Mouse (Mus musculus) ovary, postnatal 36 days (tissue): Measurements from ENCODE around the gene Serpind1.

Experiments used
- DNase-seq: peaks from one replicate; pipeline ENCODE4 v3.0.0; 2022; ENCODE audit warnings: low spot score, mixed read lengths

Serpind1 gene

DNA sequence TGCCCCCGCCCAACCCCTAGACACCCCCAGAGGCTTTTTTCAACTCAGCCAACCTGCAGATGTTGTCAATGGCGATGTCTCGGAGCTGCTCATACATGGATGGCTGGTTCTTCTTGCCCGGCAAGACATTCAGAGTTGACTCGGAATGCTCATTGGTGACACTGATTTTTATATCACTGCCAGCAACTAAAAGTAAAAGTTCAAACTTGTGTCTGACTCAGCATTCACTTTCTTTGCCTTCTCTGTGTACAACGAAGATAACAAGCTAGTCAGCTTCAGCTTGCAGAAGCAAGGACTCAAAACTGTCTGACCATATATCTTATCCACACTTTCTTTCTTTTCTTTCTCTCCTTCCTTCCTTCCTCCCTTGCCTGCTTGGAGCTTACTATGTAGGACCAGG is 24.9 kb downstream of the Serpind1 start:
- DNase-seq: no peak

DNA sequence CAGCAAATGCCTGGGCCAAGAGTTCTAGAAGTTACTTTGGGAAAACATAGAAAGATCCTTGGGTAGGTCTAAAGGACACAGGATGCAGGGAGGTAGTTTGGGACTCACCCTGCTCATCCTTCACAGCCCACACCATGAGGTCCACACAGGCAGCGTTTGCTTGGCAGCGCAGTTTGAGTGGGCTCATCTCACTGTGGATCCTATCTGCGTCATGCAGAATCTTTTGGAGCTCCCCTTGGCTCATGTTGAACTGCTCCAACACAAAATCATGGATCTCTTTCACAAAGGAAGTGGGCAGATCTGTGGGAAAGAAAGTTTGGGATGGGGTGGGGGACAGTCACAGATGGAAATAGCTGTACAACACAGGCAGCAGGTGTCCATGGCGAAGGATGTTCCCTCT is 27.6 kb downstream of the Serpind1 start:
- no peak for DNase-seq

DNA sequence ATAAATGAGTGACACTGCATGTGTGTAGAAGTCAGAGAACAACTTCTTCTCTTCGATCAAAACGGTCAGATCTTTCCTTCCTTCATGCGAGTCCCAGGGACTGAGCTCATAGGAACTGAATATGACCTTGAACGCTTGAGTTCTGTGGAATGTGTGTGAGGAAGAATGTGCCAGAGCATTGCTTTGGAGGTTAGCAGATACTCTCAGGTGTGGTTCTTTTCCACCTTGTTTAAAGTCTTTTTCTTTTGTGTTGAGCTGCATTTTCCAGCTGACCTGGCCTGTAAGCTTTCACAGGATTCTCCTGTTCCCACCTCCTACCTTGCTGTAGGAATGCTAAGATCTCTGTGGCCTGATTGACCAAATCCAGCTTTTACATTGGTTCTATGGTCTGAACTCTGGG is 51.1 kb downstream of the Serpind1 start:
- no peak for DNase-seq

DNA sequence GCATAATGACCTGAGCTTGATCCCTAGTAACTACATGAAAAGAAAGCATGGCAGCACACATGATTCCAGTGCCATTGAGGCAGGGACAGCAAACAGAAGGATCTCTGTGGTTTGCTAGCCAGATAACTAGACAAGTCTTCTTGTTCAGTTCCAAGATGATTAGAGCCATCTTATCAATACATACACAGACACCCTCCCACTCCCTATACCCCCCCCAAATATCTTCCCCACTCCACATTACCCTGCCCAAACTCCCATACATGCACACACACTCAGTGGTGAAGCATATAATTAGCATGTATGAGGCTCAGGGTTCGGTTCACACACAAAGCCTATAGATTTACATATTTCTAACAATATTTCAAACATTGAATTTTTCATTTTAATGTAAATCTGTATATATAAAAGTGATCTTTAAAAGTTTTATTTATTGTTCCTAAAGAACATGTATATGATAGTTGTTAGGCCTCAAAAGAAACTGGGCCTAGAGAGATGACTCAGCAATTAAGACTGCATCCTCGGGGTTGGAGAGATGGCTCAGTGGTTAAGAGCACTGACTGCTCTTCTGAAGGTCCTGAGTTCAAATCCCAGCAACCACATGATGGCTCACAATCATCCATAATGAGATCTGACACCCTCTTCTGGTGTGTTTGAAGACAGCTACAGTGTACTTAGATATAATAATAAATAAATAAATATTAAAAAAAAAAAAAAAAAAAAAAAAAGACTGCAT is 52.6 kb downstream of the Serpind1 start:
- DNase-seq: no peak

DNA sequence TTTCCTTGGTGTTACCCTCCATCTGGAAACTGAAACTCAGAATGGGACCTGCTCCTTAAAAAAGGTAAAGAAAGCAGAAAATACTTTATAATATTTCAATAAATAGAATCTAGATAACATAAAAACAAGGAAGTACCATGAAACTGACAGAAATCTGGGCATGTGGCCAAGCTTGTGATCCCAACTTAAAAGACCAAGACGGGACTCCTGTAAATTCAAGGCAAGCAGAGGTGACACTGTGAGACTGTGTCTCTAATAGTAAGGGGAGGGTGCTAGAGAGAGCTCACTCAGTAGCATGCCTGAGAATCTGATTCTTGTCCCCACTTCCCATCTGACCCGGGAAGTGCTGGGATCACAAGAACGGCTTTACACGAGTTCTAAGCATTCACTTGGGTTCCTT is 61.6 kb downstream of the Serpind1 start:
- DNase-seq: no peak
